Mouse (Mus musculus) thymus, postnatal 4 days (tissue): ENCODE data around the gene Lbh.

Experiments
- DNase-seq: peaks from one replicate; pipeline ENCODE4 v3.0.0; 2021

Lbh gene

GRCm38 (mm10) chr17:72982156-72982555 lies 64.1 kb downstream of the Lbh start:
- no peak for DNase-seq

GRCm38 (mm10) chr17:72983471-72983870 lies 65.4 kb downstream of the Lbh start:
- DNase-seq = no peak

GRCm38 (mm10) chr17:72989025-72989424 lies 70.9 kb downstream of the Lbh start:
- DNase-seq = no peak
